Mouse (Mus musculus): ENCODE results near the gene Olfr1402. TPM values are rescaled to one million over a fixed set of nuclear protein-coding genes. Genes with fewer than 3 reads are reported as not detected.

The Olfr1402 gene
- polyA plus RNA-seq, 1 experiment = not detected

DNA sequence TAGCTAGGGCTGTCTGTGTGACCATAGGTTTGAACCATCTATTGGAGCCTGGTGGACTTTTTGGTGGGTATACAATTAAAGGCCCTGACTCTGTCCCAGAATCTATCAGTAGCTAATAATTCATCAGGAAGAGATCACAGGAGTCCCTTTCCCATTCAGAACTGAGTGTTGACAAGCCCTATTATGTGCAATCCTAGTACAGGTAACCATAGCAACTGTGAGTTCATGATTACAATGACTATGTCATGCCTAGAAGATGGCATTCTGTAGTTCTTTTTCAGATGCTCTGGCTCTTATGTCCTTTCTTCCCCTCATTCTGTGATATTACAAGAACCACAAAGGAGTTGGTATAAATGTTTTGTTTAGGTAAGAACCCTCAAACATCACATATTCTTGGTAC is 51.4 kb downstream of the Olfr1402 start:
- TF ChIP-seq TCF12 (IDR thresholded peaks at IDR 0.05; ENCODE audit: insufficient read depth, poor library complexity, severe bottlenecking) = no peak
- no peak for TF ChIP-seq MYOG (IDR thresholded peaks at IDR 0.05; ENCODE audit: control insufficient read depth in 1 of 3, insufficient read depth in 1 of 3, insufficient read length in 2 of 3, low read depth in 2 of 3)
- no peak for TF ChIP-seq POLR2AphosphoS2 (IDR thresholded peaks at IDR 0.05; ENCODE audit: insufficient read length, low read depth)
- no peak for TF ChIP-seq CEBPB (IDR thresholded peaks at IDR 0.05; ENCODE audit: insufficient read depth, poor library complexity, severe bottlenecking)
- no peak for TF ChIP-seq MYOD1 (IDR thresholded peaks at IDR 0.05; ENCODE audit: control insufficient read depth in 1 of 3, insufficient read length in 2 of 3, low read depth in 2 of 3)
- no peak for TF ChIP-seq REST (IDR thresholded peaks at IDR 0.05; ENCODE audit: insufficient read depth, insufficient read length)
- Histone ChIP-seq H3K27me3 (ENCODE audit: control insufficient read depth, insufficient read depth, insufficient read length) (no peaks in the 10 kb centered on the region), H3ac (ENCODE audit: control insufficient read depth, insufficient read length) (no peak overlapping the region), H3K79me2 (ENCODE audit: control insufficient read depth, insufficient read depth) (no peaks in the 10 kb centered on the region), H3K36me3 (ENCODE audit: control insufficient read depth, insufficient read depth) (no peaks in the 10 kb centered on the region), H3K4me2 (ENCODE audit: low read depth) (no peak overlapping the region), H3K4me3 (no peak overlapping the region)

DNA sequence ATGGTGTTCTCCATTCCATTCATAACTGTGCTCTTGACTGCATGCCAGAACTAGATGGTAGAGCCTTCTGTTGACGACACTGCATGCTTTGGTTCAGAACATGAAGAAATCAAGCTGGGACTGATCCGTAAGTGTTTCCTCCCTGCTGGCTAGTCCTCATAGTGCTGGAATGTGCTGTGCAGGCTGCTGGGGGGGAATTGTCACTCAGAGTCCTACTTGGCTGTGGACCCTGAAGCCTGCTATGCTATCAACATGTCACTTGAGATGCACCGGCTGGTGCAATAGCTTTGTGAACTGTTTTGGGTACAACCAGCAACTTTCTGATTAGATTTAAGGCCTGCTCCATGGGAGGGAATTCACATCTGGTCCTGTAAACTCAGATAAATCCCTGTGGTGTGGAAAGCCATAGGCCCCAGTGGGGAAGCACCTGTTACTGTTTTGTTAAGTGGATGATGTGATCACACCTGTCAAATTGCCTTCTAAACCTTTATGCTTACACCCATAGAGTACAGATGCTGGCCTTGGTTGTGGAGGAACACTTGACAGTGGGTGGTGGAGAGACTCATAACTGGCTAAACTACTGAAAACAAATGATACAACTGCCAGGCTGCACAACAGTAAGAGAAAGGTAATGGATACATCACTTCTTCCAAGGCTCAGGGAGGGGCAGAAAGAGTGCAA is 58.3 kb downstream of the Olfr1402 start:
- H3K79me2 ChIP-seq (ENCODE audit: control insufficient read depth, insufficient read depth) = no peaks in the 10 kb centered on the region
- no peak overlapping the region for H3K4me2 ChIP-seq (ENCODE audit: low read depth)
- H3K27me3 ChIP-seq (ENCODE audit: control insufficient read depth, insufficient read depth, insufficient read length) = no peaks in the 10 kb centered on the region
- H3ac ChIP-seq (ENCODE audit: control insufficient read depth, insufficient read length) = no peak overlapping the region
- TF ChIP-seq POLR2AphosphoS2 (IDR thresholded peaks at IDR 0.05; ENCODE audit: insufficient read length, low read depth) (no peak), MYOG (IDR thresholded peaks at IDR 0.05; ENCODE audit: control insufficient read depth in 1 of 3, insufficient read depth in 1 of 3, insufficient read length in 2 of 3, low read depth in 2 of 3) (no peak), MAX (IDR thresholded peaks at IDR 0.05; ENCODE audit: low read depth) (no peak), USF1 (IDR thresholded peaks at IDR 0.05; ENCODE audit: low read depth) (no peak), REST (IDR thresholded peaks at IDR 0.05; ENCODE audit: insufficient read depth, insufficient read length) (no peak), TCF3 (IDR thresholded peaks at IDR 0.05; ENCODE audit: insufficient read length, low read depth) (no peak), MYOD1 (IDR thresholded peaks at IDR 0.05; ENCODE audit: control insufficient read depth in 1 of 3, insufficient read length in 2 of 3, low read depth in 2 of 3) (no peak), POLR2A (IDR thresholded peaks at IDR 0.05; ENCODE audit: insufficient read length, low read depth) (no peak), E2F4 (IDR thresholded peaks at IDR 0.05; ENCODE audit: insufficient read depth) (no peak), TCF12 (IDR thresholded peaks at IDR 0.05; ENCODE audit: insufficient read depth, poor library complexity, severe bottlenecking) (no peak), SRF (IDR thresholded peaks at IDR 0.05; ENCODE audit: control insufficient read depth, insufficient read length, low read depth) (no peak), CEBPB (IDR thresholded peaks at IDR 0.05; ENCODE audit: insufficient read depth, poor library complexity, severe bottlenecking) (no peak)
- no peak overlapping the region for H3K4me3 ChIP-seq
- no peaks in the 10 kb centered on the region for H3K36me3 ChIP-seq (ENCODE audit: control insufficient read depth, insufficient read depth)

DNA sequence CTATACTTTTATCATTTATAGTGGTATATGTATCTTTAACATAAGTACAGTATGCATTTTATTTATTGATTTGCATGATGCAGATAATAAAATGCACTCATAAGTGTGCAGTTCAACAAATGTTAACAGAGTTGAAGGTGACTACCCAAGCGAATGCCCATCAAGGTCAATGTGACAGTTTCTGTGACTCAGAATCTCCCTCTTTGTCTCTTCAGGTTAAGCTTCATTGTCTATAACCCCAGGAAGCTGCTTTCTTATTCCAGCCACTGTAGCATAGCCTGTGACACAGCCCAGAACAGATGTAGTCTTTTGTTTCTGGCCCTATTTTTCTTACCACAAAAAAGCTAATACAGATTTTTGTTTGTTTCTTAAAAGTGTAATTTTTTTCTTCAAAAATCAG is 63.4 kb downstream of the Olfr1402 start:
- no peak for TF ChIP-seq SRF (IDR thresholded peaks at IDR 0.05; ENCODE audit: control insufficient read depth, insufficient read length, low read depth)
- no peak for TF ChIP-seq E2F4 (IDR thresholded peaks at IDR 0.05; ENCODE audit: insufficient read depth)
- no peak for TF ChIP-seq TCF12 (IDR thresholded peaks at IDR 0.05; ENCODE audit: insufficient read depth, poor library complexity, severe bottlenecking)
- no peak for TF ChIP-seq REST (IDR thresholded peaks at IDR 0.05; ENCODE audit: insufficient read depth, insufficient read length)
- no peak for TF ChIP-seq MYOG (IDR thresholded peaks at IDR 0.05; ENCODE audit: control insufficient read depth in 1 of 3, insufficient read depth in 1 of 3, insufficient read length in 2 of 3, low read depth in 2 of 3)
- no peak for TF ChIP-seq CEBPB (IDR thresholded peaks at IDR 0.05; ENCODE audit: insufficient read depth, poor library complexity, severe bottlenecking)
- no peak for TF ChIP-seq MAX (IDR thresholded peaks at IDR 0.05; ENCODE audit: low read depth)
- TF ChIP-seq POLR2A (IDR thresholded peaks at IDR 0.05; ENCODE audit: insufficient read length, low read depth) = no peak
- no peak for TF ChIP-seq USF1 (IDR thresholded peaks at IDR 0.05; ENCODE audit: low read depth)
- TF ChIP-seq TCF3 (IDR thresholded peaks at IDR 0.05; ENCODE audit: insufficient read length, low read depth) = no peak
- no peak for TF ChIP-seq MYOD1 (IDR thresholded peaks at IDR 0.05; ENCODE audit: control insufficient read depth in 1 of 3, insufficient read length in 2 of 3, low read depth in 2 of 3)
- TF ChIP-seq POLR2AphosphoS2 (IDR thresholded peaks at IDR 0.05; ENCODE audit: insufficient read length, low read depth) = no peak
- Histone ChIP-seq H3K27me3 (ENCODE audit: control insufficient read depth, insufficient read depth, insufficient read length) (no peaks in the 10 kb centered on the region), H3K4me3 (no peak overlapping the region), H3K79me2 (ENCODE audit: control insufficient read depth, insufficient read depth) (no peaks in the 10 kb centered on the region), H3ac (ENCODE audit: control insufficient read depth, insufficient read length) (no peak overlapping the region), H3K36me3 (ENCODE audit: control insufficient read depth, insufficient read depth) (no peaks in the 10 kb centered on the region), H3K4me2 (ENCODE audit: low read depth) (no peak overlapping the region)

Other genes starting within 250 kb of the Olfr1402 start
- 5.7 TPM for gene Bcl9, start 124.1 kb downstream of the Olfr1402 start, polyA plus RNA-seq (2012; fragmentation: generic; extraction: Trizol)
- 3.3 TPM for gene Chd1l, start 188.2 kb upstream of the Olfr1402 start, polyA plus RNA-seq (2012; fragmentation: generic; extraction: Trizol)
- gene Fmo5, start 206.8 kb upstream of the Olfr1402 start, polyA plus RNA-seq (2012; fragmentation: generic; extraction: Trizol) = 0.17 TPM
- gene Prkab2, start 236.2 kb upstream of the Olfr1402 start, polyA plus RNA-seq (2012; fragmentation: generic; extraction: Trizol) = 8.8 TPM